9 mouse cellular contexts compared by ENCODE assay signal in genomic region chr8:126586101-126586500, GRCm38 (mm10). TPM values are rescaled to one million over a fixed set of nuclear protein-coding genes. Genes with fewer than 3 reads are reported as not detected.
A peak's percentile ranks its signal among the peaks of the same experiment; 100 is the strongest.
DNase-seq lines count a peak whose midpoint lies in the region; ATAC-seq and TF ChIP-seq lines count a peak whose summit lies in the region.
"Had no signal": no experiment of that assay in that cellular context is flagged by ENCODE, and none has a peak within 500 bp of the region (broad histone marks: within the 10 kb centered on the region; RNA-seq: fewer than 3 reads in every experiment).

No protein-coding gene starts in this region.

- no peak for ATAC-seq in hindbrain, postnatal 0 days
- no peak for ATAC-seq in hindbrain, embryonic 11.5 days (ENCODE audit: low FRiP score)
- ATAC-seq in intestine, postnatal 0 days: no peak
- ATAC-seq: midbrain, embryonic 16.5 days; Patski had no signal

- 77% methylated on average over 2 of the region's 2 CpGs for WGBS in hindbrain, postnatal 0 days
- 86% methylated on average over 2 of the region's 2 CpGs for WGBS in hindbrain, embryonic 11.5 days
- WGBS in thymus, adult 2 months: 64% methylated on average over 2 of the region's 2 CpGs
- 40% methylated on average over 2 of the region's 2 CpGs for WGBS in intestine, postnatal 0 days

- peaks cover 34% of the 10 kb centered on the region for H3K4me1 ChIP-seq in hindbrain, postnatal 0 days (ENCODE audit: insufficient read depth, low read length)
- H3K4me1 ChIP-seq in hindbrain, embryonic 11.5 days (replicated peaks; ENCODE audit: control insufficient read depth, insufficient read depth, low read length): peaks cover 7% of the 10 kb centered on the region; the same call in 1 of the 2 replicates
- H3K4me1 ChIP-seq in thymus, adult 2 months (replicated peaks; ENCODE audit: control insufficient read depth, insufficient read depth, low read length): peaks cover 34% of the 10 kb centered on the region
- peaks cover 4% of the 10 kb centered on the region; the same call in 1 of the 2 replicates for H3K4me1 ChIP-seq in intestine, postnatal 0 days (replicated peaks; ENCODE audit: control insufficient read depth, insufficient read depth, low read length)

- no peaks in the 10 kb centered on the region for H3K27me3 ChIP-seq in hindbrain, postnatal 0 days (ENCODE audit: insufficient read depth, low read length)
- H3K27me3 ChIP-seq in hindbrain, embryonic 11.5 days (ENCODE audit: control insufficient read depth, insufficient read depth, low read length): no peaks in the 10 kb centered on the region
- H3K27me3 ChIP-seq in thymus, adult 2 months (ENCODE audit: control insufficient read depth, insufficient read depth, low read length): no peaks in the 10 kb centered on the region
- H3K27me3 ChIP-seq in intestine, postnatal 0 days (replicated peaks; ENCODE audit: control insufficient read depth, insufficient read depth, low read length): no peaks in the 10 kb centered on the region
- H3K27me3 ChIP-seq: Patski had no signal

- peaks cover 2% of the 10 kb centered on the region for H3K36me3 ChIP-seq in hindbrain, postnatal 0 days (ENCODE audit: insufficient read depth, low read length)
- H3K36me3 ChIP-seq in hindbrain, embryonic 11.5 days (ENCODE audit: control insufficient read depth, insufficient read depth, low read length): no peaks in the 10 kb centered on the region
- peaks cover under 1% of the 10 kb centered on the region; the same call in 1 of the 2 replicates for H3K36me3 ChIP-seq in thymus, adult 2 months (ENCODE audit: control insufficient read depth, insufficient read depth, low read length)
- H3K36me3 ChIP-seq in intestine, postnatal 0 days (ENCODE audit: control insufficient read depth, insufficient read depth): peaks cover 20% of the 10 kb centered on the region

- no peak for DNase-seq in hindbrain, postnatal 0 days (ENCODE audit: low spot score)
- DNase-seq in hindbrain, embryonic 11.5 days (ENCODE audit: low spot score): no peak
- DNase-seq in thymus, adult 2 months: no peak
- no peak for DNase-seq in thymus, postnatal 36 days
- DNase-seq in ovary, adult 18-20 months (ENCODE audit: low spot score): no peak
- no peak for DNase-seq in adrenal gland, postnatal 25 days

- 0 out of 2 replicates have a peak overlapping the region, but pooled peaks have one; percentile 81 for H3K27ac ChIP-seq in hindbrain, postnatal 0 days
- H3K27ac ChIP-seq in hindbrain, embryonic 11.5 days (ENCODE audit: low read depth, low read length): no peak overlapping the region
- H3K27ac ChIP-seq in thymus, adult 2 months (ENCODE audit: control insufficient read depth, insufficient read depth, low read length): peak overlapping the region; percentile 98
- peak overlapping the region; percentile 93; the same call in 1 of the 2 replicates for H3K27ac ChIP-seq in intestine, postnatal 0 days (ENCODE audit: low read depth, low read length)

- TF ChIP-seq POLR2A in thymus, adult 2 months (IDR thresholded peaks at IDR 0.05; ENCODE audit: control insufficient read depth, extremely low read depth, insufficient read depth, low read length, poor library complexity): no peak

- H3K4me3 ChIP-seq in hindbrain, postnatal 0 days (ENCODE audit: low read length): no peak overlapping the region
- H3K4me3 ChIP-seq in hindbrain, embryonic 11.5 days (ENCODE audit: low read depth, low read length): no peak overlapping the region
- H3K4me3 ChIP-seq in thymus, adult 2 months (ENCODE audit: control insufficient read depth, insufficient read depth, low read length): no peak overlapping the region
- no peak overlapping the region for H3K4me3 ChIP-seq in intestine, postnatal 0 days (ENCODE audit: low read depth, low read length)

- peak overlapping the region; percentile 99 for H3K4me2 ChIP-seq in hindbrain, postnatal 0 days (ENCODE audit: low read depth, low read length)
- no peak overlapping the region for H3K4me2 ChIP-seq in hindbrain, embryonic 11.5 days (replicated peaks; ENCODE audit: low read depth, low read length)
- H3K4me2 ChIP-seq in intestine, postnatal 0 days (replicated peaks; ENCODE audit: low read depth): peak overlapping the region; percentile 93

- no peaks in the 10 kb centered on the region for H3K9me3 ChIP-seq in hindbrain, postnatal 0 days (ENCODE audit: low read length)
- H3K9me3 ChIP-seq in hindbrain, embryonic 11.5 days (ENCODE audit: control insufficient read depth, low read length): no peaks in the 10 kb centered on the region
- no peaks in the 10 kb centered on the region for H3K9me3 ChIP-seq in intestine, postnatal 0 days (ENCODE audit: control insufficient read depth)

- no peak overlapping the region for H3K9ac ChIP-seq in hindbrain, postnatal 0 days (replicated peaks; ENCODE audit: low read length)
- H3K9ac ChIP-seq in hindbrain, embryonic 11.5 days (ENCODE audit: low read depth, low read length): no peak overlapping the region
- no peak overlapping the region for H3K9ac ChIP-seq in intestine, postnatal 0 days (ENCODE audit: low read depth, low read length)

- TF ChIP-seq CTCF in hindbrain, postnatal 0 days (IDR thresholded peaks at IDR 0.05; ENCODE audit: low read depth): no peak
- TF ChIP-seq CTCF in thymus, adult 2 months (IDR thresholded peaks at IDR 0.05; ENCODE audit: borderline replicate concordance, control insufficient read depth, extremely low read depth, insufficient read depth, low read length, poor library complexity): no peak
- no peak for TF ChIP-seq CTCF in intestine, postnatal 0 days (IDR thresholded peaks at IDR 0.05; ENCODE audit: low read depth)

RNA-seq across cellular contexts. Expression of gene Irf2bp2, which starts 7.7 kb away (rescaled TPM):
- total RNA-seq in hindbrain, postnatal 0 days (2014; rRNA removed): 91.5 and 99.1 TPM in 2 replicates
- 10.2 and 11.4 TPM in 2 replicates for polyA plus RNA-seq in hindbrain, postnatal 0 days (2015; fragmentation: Nextera tagmentation; extraction: Ambion mirVana)
- 4.8 and 5.5 TPM in 2 replicates for polyA plus RNA-seq in hindbrain, embryonic 11.5 days (2014; fragmentation: Nextera tagmentation; extraction: Ambion mirVana)
- polyA plus RNA-seq in thymus, adult 2 months (2012; rRNA removed): 71.7 and 113 TPM in 2 replicates
- polyA plus RNA-seq in intestine, postnatal 0 days (2015; fragmentation: Nextera tagmentation; extraction: Ambion mirVana): 13.3 and 14.9 TPM in 2 replicates
- total RNA-seq in adrenal gland, postnatal 25 days (2021): 81.3 and 82.6 TPM in 2 replicates
